Mouse (Mus musculus) erythroblast, adult 5-6 weeks (primary cell): ENCODE results near the gene Gab1. TPM values are rescaled to one million over a fixed set of nuclear protein-coding genes. Genes with fewer than 3 reads are reported as not detected.

Experiments
- ATAC-seq: replicated peaks from 2 replicates; pipeline ENCODE4 v1.8.0; 2016; ENCODE audit warnings: moderate number of reproducible peaks, mild to moderate bottlenecking, moderate TSS enrichment, inconsistent platforms; ENCODE audit not compliant: poor library complexity, low FRiP score, severe bottlenecking
- total RNA-seq, 2 experiments: library from RNA; stranded (forward) in 1 of 2; stranded (reverse) in 1 of 2; fragments of 150-400 nt in 1 of 2; fragments of 200-764, 138-1000 nt in 1 of 2; gene quantifications; 2 replicates each; pipeline versions ENCODE4 v1.2.3 to v1.2.4; 2015 to 2017; ENCODE audit warnings: low replicate concordance in 2 of 2

The Gab1 gene
- total RNA-seq, 2 experiments from 2014 or later: 2.5 to 7.5 TPM

DNA sequence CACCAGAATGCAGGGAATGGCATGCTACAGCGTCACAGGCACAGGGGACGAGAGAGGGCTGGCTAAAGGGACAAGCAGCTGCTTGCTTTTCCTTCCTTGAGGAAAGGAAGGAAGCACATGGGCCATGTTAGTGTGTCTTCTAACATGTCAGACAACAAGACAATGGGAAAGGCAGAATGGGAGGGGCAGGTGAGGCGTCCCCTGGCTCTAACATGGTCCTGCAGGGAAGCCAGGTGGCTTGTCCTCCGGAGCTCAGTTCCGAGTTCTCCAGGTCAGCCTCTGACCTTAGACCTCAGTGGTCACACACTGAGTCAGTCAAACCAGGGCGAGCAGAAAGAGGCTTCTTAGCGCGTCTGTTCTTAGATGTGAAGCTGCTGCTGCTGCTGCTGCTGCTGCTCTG is 103.9 kb downstream of the Gab1 start:
- no peak for ATAC-seq

DNA sequence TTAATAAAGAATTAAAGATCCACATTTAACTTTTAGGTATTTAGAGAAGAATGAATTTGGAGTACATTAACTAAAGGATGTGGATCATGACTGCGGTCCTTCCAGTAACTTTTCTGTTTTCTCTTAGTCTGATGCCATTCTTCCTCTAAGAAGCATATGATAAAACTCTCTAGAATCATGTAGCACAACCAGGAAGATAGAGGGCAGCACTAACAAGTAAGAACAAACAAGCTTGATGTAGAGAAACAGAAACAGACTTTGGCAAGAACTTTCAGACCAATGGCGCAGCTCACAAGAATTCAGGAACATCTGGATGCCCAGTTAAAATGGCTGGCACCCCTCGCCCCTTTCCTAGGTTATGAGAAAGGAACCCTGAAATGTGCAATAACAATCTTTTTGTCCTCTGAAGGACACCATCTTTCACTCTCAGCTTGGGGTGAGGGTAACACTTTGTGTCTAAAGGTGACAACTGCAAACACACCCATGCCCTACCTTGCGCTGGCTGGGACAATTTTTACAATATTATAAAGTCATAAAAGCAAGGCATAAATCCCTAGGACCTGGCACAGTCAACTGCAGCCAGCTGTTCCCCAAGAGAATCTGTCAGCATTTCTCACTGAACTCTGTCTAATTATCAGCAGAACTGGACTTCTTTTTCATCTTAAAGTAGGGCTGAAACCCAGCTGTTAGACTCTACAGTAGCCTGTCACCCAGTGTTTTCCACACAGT is 107.4 kb downstream of the Gab1 start:
- no peak for ATAC-seq

DNA sequence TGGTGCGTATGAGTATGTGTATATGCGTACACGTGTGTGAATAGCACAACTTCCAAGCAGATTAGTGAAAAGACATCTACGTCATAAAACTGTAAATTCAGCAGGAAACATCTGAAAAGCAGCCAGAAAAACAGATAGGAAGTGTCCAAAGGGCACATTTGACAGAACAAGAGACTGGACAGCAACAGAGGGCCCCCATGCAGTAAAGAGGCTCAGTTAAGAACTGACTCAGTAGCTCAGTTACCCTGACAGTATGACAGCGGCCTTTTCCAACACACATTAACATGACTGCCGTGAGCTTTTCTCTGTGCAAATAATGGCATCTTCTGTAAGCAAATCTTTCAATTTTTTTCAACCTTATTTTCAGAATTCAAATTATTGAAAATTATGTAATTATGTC is 111.9 kb downstream of the Gab1 start:
- no peak for ATAC-seq

DNA sequence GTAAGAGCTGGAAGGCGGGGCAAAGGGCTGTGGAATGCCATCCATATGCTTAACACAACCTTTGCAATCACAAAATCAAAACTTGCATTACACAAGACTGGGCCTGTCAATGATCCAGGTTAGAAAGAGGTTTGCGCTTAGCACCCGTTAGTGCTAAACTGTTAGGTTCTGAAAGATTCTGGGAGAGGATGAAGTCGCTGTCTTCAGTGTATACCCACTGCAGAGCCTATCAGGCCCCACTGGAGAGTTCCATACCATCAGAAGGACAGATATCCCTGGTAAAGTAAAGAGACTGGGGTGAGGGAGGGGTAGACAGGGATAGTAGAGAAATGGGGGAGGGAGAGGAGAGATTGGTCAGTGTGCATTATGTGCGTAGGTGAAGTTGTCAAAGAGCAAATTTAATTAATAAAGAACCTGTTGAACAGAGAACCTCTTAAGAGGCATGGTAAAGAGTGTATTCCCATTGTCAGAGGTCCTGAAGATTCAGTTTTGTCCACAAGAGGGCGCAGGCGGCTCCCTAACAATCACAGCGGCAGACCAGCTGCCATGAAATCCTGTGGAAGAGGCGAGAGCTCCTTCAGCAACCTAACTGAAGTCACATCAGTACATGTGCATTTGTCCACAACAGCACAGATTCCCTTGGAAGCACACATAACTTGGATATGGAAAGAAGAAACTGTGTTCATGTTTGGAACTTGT is 127.2 kb downstream of the Gab1 start:
- peak; percentile 90 for ATAC-seq

- ATAC-seq: no peak
Observed at GRCm38 (mm10) chr8:80752429-80752828, 127.9 kb downstream of the Gab1 start.

- no peak for ATAC-seq
Observed at GRCm38 (mm10) chr8:80749091-80749490, 131.2 kb downstream of the Gab1 start.

DNA sequence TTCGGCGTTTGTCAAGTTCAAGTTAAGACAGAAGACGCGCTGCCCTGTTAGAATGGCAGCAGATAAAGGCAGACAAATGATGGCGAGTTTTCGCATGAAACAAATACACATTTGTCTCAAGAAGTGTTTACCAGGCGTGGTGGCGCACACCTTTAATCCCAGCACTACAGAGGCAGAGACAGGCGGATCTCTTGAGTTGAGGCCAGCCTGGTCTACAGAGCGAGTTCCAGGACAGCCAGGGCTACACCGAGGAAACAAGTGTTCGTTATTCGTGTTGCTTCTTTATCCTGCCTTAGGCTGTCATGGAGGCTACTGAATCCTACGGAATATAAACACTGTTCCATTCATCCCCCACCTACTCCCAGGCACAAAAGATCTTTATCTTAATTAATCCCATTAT is 140.4 kb downstream of the Gab1 start:
- peak; percentile 26 for ATAC-seq

GRCm38 (mm10) chr8:80739155-80739924 is 141.0 kb downstream of the Gab1 start, which contains the start of gene Smarca5:
Gene Smarca5 (minus strand): TSS chr8:80739497.
- peak; percentile 95 for ATAC-seq

DNA sequence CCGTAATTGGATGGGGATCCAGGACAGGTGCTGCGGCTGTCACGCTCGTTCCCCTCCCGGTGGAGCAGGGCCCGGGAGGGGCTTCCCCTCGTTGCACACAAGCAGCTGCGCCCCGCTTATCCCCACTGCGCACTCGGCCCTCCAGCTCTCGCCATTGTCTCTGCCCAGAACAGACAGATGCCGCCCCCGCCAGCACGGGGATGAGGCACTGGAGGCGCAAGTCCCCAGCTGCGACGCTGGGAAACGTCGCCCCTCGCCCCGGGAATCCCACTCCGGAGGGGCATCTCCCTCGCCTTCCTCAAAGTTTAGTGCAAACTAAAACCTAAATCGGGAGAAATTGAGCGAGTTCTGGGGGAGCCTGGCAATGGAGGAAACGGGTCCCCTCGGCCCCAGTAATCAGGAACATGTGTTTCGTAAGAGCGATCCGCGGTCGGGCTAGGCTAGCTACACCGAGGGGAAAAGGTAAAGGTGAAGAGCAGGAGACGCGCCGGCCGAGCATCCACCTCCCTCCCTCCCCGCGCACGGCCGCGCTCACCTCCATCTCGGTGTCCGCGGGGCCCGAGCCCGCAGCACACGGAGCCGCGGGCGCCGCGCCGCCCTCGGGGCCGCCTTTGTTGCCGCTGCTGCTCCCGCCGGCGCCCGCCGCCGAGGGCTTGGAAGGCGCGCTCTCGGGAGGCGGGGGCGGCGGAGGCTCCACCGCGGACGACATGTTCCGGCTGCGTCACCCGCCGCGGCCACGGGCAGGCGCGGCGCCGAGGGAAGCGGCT is 141.7 kb downstream of the Gab1 start:
- ATAC-seq: peak; percentile 65

DNA sequence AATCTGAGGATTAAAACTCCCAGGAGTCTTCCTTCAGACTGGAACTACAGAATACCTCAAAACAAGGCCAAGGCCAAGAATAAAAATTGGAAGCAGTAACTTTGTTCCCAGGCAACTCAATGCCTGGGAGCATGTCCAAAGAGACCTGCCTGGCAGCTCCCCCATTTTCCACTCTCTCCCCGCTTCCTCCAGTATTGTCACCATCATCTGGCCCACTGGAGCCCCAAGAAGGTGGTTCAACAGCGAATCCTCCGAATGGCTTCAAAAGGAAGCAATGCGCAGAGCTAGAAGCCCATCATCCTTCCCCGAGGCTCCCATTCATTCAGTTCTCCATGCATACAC is 142.3 kb downstream of the Gab1 start:
- ATAC-seq: peak; percentile 13

GRCm38 (mm10) chr8:80732326-80732725 is 148.0 kb downstream of the Gab1 start:
- ATAC-seq: no peak

- ATAC-seq: no peak
Observed at GRCm38 (mm10) chr8:80714461-80714860, 165.9 kb downstream of the Gab1 start.

Other genes with a start within 250 kb of the Gab1 start
- gene Smarca5, start 141.0 kb downstream of the Gab1 start, total RNA-seq (2015; ENCODE audit: low replicate concordance): 49.4 and 67.3 TPM in 2 replicates
- gene Smarca5, start 141.0 kb downstream of the Gab1 start, total RNA-seq (2017; ENCODE audit: low replicate concordance): 59.6 and 168 TPM in 2 replicates
- 9.4 and 15.6 TPM in 2 replicates for gene Usp38, start 134.4 kb upstream of the Gab1 start, total RNA-seq (2015; ENCODE audit: low replicate concordance)
- 8.3 and 11.2 TPM in 2 replicates for gene Usp38, start 134.4 kb upstream of the Gab1 start, total RNA-seq (2017; ENCODE audit: low replicate concordance)